Mouse (Mus musculus) retina, adult 2 months (tissue): ENCODE data around the gene Gm45140.

Experiments used
- DNase-seq: peaks from one replicate; pipeline ENCODE4 v3.0.0-alpha.2; 2012; ENCODE audit warnings: low read depth, low spot score

The Gm45140 gene

DNA sequence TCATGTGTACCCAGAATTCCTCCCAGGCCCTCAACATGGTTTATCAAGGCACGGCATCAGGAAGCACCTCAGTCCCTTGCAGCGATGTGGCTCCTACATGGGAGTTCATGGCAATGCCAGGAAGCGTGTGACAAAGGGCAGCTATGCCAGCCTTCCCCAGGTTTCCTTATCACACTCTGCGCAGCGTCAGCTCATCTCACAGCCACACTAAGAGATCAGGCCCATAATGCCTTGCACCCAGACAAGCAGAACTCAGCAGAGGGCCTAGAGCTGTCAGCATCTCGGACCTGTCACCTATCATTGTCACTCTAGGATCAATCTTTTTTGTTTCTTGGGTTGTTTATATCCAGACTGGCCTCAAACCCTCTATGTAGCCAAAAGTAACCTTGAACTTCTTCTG lies 36.0 kb downstream of the Gm45140 start:
- DNase-seq, result no peak

DNA sequence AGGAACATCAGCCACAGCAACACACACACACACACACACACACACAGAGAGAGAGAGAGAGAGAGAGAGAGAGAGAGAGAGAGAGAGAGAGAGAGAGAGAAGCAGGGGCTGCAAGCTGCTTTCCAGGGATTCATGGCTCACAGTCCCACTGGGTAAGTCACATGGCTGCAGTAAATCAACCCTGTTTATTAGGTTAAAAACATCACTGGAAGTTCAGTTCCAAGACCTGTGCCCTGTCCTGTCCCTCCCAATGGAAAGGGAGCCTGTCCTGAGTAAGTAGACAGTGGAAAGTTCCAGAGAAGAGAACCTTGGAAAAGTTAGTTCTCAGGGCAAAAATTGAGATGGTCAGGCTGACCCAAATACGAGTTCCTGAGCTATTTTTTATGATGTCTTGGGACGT lies 38.3 kb downstream of the Gm45140 start:
- DNase-seq, result no peak

DNA sequence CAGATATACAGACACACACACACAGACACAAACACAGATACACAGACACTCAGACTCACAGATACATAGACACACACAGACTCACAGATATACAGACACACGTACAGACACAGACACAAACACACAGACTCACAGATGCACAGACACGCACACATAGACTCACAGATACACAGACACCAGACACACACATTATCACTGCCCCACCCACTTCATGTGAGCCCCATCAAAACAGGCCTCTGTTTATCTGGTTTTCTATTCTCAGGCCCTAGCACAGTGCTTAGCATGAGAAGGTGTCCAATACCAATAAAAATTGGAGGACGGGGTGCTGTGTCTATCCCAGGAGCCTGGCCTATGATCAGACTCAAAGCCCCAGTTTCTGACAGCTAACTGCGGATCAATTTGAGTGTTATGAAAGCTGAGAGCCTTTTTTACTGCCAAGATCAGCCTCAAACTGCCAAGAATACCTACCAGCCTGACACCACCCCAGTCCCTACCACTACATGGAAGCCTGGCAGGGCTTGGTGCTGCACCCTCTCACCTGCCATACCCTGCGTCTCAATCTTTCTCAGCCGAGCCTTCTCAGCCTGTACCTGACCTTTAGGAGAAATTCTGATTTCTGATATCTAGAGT lies 39.2 kb downstream of the Gm45140 start:
- no peak for DNase-seq

DNA sequence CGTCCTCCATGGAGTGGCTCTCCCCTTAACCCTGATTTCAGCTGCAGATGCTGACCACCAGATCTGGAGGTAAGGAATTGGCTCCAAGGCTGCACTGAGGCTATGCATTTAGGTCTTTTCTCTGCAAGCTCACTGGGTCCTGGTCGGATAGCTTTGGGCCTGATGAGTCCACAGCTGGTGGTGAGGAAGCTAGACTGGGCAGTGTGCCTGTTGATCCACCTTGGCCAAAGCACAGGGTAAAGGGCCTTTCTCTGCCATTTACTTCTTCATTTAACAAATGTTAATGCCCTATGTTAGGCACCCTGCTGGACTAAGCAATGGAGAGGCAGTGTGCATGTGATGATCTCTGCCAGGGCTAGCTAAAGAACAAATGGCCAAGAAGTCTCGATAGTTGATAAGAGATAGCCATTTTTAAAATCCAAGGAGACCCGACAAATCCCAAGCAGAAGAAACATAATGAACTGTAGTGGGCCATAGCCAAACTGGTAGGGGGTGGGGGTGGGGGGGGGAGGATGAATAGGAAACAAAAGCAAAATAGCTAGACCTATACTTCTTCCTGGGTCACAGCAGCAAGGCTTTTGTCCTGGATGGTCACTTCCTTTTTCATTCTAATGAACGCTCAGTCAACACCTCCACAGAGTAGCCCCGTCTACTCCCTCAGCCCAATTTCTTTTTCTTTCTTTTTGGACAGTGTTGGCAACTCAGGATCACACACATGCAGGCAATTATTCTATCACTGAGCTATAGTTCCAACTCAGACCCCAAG lies 40.0 kb downstream of the Gm45140 start:
- no peak for DNase-seq

DNA sequence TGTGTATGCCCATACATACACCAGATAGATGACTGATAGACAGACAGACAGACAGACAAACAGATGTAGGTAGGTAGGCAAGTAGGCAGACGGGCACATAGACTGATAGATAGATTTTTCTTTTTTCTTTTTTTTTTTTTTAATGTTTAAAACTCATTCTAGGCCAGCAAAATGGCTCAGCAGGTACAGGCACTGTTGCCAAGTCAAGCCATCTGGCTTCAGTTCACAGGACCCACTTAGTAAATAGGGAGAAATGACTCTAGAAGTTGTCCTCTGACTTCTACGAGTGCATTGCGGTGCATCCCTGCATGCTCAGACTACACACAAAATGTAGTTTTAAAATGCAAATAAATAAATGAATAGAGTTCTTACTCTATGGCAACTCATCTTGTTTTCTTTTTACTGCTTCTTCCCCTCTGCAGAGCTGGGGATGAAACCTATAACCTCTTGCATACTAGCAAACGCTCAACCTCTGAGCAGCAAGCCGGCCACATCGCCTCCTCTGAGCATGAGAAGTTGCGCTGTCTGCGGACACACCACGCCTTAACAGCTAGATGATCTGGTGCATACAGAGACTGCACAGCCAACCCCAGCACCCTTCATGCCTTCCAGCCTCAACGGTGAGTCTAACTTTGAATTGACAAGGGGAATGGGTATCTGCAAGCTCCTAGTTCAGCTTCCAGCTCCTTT lies 41.6 kb downstream of the Gm45140 start:
- DNase-seq, result no peak

DNA sequence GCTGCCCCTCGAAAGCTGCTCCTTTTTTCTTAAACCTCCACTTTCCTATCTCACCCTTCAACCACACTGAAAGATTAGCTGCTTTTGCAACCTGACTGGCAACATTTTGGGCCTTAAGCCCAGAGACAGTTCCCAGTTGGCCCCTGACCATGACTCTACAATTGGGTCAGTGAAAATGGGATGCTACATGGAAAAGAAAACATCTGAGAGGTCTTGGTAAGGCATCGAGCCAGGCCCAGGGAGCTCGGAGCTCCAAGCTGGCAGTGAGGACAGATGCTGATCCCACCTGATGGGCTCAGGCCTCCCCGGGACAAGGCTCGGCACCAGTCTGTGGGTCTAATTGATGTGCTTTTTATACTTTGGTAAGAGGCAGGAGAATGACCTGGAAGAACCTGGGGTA lies 43.8 kb downstream of the Gm45140 start:
- DNase-seq, result no peak

DNA sequence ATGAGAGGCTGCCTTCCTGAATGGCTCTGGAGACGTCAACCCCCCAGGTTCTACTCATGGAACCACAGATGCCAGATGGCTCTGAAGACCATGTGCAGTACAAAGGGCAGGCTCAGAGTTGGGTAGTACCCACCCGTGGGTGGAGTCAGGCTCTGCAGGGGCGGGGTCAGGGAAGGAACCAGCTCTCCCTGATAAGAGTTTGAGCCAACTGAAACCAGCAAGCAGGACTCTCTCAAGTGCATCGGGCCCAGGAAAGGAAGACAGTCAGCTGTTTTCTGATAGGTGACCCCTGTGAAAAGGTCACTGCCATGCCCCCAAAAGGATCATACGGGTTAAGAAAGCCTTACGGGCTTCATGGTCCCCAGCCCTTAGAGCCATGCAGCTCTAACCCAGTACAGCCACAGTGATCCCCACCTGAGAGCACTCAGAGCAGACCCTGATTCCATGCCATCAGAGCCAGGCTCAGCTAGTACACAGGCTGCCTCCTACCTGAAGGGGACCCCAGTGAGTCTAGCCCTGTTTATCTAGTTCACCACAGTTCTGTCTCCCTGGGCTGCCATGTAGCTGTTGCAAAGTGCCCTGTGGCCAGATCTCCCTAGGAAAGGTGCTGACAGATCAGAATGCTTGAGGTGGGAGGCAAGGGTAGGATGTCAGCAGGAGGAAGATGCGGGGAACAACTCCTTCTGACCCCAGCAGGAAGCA lies 44.7 kb downstream of the Gm45140 start:
- DNase-seq, result no peak

DNA sequence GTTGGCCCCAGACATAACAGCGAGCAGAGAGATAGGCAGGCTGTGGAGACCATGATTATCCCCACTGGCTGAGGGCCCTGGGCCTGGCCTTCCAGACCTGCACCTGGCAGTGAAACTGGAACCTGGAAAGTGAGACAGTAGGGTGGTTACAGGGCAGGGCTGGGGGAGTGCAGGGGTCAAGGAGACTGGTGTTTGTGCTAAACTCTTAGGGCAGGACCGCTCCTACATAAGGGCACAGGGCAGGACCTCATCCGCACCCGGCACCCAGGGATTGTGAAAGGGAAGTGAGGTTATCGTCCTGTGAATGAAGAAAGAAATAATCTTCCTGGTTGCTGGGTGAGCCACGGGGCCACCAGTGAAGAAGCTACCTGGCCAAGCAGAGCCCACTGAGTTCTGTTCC lies 45.8 kb downstream of the Gm45140 start:
- DNase-seq, result no peak

DNA sequence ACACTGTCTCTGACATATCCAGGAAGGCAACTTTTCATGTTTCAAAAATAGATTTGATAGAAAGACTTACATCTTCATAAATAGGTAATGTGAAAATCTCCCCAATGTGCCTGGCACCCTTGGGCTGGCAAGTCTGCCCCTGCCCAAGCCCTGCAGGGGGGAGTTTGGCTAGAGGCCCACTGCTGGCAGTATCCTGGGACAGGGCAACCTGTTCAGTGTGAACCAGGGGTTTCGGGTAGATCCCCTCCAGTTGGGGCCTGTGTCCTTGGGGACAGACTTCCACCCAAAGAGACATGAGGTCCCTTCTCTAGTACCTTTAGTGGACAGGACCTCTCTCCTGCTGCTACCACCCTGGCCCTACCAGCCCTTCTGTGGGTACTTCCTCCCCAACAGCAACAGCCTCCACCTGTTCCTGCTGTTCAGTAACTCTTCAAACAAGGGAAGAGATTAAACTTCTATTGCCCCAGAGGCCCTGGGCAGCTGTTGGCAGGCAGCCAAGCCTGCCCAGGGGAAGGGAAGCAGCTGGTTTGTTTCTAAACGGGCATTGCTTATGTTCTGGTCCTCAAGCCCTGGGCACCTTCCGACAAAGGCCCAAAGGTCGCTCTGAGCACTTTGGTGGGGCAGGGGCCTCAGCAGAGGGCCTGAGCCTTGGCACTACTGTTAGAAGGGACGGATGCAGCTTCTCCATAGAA lies 46.6 kb downstream of the Gm45140 start:
- DNase-seq, result no peak

DNA sequence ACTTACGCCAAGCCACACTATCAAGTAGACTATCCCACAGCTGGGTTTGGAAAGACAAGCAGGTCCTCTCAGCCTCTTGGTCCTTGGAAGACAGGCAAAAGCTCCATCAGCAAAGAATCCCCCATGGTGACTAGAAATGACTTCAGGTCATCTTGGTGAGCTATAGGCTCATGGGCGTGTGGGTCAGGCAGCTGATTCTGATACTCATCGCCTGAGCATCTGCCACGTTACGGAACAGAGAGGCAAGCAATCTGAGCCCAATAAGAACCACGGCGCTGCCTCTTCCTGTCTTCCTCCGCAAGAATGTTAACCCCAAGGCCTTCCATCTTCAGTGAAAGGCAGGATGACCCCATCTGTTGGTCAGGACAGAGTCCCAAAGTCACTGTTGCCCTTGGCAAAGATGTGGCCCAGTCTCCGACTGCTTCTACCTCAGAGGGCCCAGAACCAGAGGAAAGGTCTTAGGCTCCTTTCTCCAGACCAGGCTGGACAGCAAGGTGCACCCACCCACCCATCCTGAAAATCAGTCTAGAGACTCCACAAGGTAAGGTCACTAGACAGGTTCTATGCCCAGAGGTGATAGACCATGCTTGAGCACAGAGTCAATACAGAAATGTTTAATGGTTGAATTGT lies 47.2 kb downstream of the Gm45140 start:
- no peak for DNase-seq

DNA sequence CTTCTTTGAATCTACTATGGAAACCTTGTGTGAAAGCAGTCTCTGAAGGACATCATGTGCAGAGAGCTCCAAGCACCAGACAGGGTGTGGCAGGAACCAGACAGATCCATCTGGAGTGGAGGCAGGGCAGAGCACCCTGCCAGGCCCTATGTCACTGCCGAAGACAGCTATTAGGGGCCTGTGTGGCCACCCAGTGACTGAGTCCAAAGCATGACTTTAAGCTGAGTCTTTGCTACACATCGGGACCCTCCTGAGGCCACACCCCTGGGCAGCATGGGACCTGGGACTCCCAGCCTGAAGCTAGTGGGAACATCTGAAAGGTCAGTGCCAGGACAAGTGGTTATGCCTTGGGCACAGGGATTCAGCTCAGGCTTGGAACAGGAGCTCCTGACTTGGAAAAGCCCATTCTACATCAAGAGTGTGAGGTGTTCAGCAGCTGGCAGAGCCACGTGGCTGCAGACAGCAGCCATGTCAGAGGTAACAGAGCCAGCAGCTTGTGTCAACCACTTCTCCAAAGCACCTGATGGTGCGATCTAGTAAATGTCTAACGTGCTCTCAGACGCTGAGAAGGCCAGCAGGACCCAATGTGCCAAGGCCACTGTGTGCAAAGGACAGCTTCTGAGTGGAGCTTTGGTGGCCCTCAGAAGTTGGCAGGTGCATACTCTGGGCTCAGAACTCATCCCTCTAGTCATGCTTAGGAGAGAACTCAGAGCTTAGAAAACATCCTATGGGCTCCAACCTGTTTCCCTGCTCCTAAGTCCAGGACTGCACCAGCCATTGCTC lies 48.3 kb downstream of the Gm45140 start:
- no peak for DNase-seq

DNA sequence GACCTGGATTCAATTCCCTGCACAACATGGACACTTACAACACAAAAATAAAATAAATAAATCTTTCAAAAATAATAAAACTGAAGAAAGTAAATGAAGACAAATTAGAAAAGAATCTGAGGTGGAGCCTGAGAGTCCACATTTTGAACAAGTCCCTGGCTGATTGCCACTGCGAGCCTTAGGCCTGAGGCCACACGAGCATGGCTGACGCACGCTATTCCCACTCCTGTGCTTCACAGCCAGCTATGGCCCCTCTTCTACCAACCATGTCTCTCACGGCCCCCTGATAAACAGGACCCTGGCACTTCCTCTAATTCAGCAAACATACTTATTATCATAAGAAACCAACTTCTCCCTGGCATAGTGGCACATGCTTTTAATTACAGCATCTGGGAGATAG lies 49.0 kb downstream of the Gm45140 start:
- no peak for DNase-seq

DNA sequence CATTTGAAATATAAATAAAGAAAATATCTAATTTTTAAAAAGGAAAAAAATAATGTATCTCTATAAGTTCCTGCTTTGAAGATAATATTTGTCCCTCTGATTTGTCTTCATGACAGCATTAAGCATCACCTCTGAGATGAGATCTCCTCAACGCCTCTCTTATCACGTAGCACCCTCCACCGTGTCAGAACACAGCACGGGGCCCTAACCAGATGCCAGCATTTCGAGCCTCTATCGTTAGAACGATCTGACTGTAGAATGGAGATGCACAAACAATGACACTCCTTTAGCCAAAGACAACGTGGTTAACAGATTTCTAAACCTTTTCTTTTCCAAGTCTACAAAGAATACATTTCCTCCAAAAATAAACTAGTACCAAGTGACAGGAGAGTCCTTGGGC lies 51.6 kb downstream of the Gm45140 start:
- DNase-seq, result no peak

DNA sequence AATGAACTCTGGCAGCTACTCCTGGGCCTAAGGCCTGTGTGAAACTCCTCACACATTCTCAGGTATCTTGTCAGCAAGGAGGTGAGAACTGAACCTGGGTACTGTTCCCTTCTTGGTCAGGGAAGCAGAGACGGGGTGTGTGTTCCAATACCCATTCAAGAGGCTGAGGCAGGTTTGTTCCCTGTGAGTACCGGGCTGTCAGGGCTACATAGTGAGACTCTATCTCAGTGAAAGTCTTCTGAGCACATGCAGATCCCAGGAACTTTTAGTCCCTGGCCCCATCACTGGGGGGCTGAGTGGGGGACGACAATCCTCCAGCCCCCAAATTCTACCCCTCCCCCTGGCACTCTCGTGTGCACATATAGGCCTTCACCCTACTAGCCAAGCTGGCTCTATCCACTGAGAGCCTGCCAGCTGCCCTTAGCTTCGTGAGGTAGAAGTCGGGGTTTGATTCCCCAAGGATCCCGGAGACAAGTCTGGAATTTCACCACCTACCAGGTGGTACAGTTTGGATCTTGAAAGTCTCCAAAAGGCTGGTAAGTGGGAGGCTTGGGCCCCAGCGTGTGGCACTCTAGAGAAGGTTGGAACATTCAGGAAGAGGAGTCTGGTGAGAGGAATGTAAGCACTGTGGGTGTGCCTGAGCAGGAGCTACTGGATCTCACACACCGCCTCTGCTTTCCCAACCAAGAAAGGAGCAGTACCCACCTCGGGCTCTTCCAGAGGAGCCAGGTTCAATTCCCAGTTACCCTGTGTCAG lies 54.9 kb downstream of the Gm45140 start:
- DNase-seq, result no peak

DNA sequence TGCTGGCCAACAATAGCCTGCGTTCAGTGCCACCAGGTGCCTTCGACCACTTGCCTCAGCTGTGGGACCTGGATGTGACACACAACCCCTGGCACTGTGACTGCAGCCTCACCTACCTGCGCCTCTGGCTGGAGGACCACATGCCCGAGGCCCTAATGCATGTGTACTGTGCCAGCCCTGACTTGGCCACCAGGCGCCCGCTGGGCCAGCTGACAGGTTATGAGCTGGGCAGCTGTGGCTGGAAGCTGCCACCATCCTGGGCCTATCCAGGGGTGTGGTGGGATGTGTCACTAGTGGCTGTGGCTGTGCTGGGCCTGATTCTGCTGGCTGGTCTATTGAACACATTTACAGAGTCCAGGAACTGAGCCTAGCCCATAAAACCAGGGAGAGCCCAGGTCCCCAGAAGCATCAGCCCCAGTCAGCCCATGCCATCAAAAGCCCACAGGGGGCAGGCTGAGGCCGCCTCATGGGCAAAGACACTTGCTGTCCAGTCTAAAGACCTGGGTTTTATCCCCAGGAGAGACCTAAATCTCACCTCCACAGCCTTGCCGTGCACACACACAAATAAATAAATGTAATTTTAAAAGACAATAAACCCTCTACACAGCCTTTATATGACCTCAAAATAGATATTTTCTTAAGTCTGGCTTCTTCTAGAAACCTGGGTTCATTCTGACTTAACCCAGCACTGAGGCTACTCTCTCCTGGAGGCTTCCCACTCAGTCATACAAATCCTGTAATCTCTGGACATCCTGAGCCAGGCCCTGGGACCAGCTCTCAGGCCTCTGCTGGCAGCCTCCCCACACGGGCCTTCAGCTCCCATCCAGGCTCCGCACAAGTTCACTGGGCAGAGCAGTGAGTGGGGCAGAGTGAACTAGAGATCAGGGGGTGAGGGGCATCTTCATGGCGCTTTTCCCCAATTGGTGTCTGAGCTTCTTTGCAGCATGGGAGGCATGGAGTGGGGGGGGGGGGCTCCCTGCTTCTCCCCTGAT lies 56.1 kb downstream of the Gm45140 start:
- no peak for DNase-seq

DNA sequence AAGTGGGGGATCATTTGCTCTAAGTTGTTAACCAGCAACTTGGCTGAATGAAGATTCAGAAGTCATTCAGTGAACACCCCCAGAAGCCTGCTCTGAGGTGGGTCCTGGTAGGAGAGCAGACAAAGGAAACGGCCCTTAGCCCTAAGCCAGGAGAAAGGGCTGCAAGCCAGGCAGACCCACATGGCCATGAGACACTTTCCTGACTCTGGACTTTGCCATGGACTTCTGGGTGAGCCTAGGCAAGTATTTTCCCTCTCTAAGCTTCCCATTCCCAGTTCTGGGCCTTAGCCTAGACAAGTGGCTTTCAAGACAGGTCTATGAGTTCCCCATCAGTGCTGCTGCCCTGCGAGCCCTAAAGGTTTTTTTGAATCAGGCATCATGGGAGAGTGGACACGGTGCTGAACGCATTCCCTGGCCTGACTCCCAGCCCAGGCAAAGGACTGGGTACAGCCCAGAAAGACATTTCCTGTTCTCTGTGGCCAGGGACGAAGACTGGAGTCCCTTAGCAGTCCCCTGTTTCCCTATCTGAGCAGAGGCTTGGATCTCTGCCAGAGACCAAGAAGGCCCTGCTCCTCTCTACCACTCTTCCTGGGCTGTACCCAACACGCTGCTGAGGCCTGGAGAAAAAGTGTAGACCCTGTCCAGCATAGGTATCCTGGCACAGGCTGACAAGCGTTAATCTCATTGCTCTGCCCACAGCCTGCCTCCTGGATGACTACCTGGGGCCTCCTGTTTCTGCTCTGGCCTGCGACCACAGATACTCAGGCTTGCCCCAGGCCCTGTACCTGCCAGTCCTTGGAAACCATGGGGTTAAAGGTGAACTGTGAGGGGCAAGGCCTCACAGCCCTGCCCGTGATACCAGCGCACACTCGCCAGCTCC lies 57.1 kb downstream of the Gm45140 start:
- no peak for DNase-seq

DNA sequence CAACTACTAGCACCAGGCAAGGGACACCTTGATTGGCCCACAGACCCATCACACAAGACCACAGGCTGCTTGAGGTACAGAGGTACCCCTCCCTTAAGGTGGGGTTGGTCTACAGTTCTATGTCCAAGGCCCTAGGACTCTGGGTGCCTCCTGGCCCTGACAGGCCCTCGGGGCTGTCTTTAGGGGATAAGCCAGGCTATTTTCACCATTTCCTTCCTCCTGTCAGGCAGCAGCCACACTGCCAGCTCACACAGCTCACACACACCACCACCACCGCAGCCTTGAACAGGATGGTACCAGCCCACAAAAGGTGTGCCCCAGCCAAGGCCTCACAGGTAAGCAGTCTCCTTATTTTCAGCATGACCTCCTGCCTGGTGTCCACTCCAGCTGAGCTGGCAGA lies 57.8 kb downstream of the Gm45140 start, which contains the start of gene Gp9:
Gp9 (plus strand) TSS at position 231 of the 400 bp plus-strand sequence.
- no peak for DNase-seq
